Mouse (Mus musculus): ENCODE results near the gene Crtc3. TPM values are rescaled to one million over a fixed set of nuclear protein-coding genes. Genes with fewer than 3 reads are reported as not detected.
A peak's percentile ranks its signal among the peaks of the same experiment; 100 is the strongest.

Crtc3 gene
- total RNA-seq (2012; rRNA removed) (4.2 and 5.0 TPM in 2 replicates), polyA plus RNA-seq (2012; ENCODE audit: insufficient read depth in 1 of 2, insufficient read length in 2 of 2, low read depth in 1 of 2, low replicate concordance in 2 of 2, missing spikeins in 1 of 2) (10 to 100 TPM in 1 of 2 experiments, not detected in 1; 15.8 TPM)

DNA sequence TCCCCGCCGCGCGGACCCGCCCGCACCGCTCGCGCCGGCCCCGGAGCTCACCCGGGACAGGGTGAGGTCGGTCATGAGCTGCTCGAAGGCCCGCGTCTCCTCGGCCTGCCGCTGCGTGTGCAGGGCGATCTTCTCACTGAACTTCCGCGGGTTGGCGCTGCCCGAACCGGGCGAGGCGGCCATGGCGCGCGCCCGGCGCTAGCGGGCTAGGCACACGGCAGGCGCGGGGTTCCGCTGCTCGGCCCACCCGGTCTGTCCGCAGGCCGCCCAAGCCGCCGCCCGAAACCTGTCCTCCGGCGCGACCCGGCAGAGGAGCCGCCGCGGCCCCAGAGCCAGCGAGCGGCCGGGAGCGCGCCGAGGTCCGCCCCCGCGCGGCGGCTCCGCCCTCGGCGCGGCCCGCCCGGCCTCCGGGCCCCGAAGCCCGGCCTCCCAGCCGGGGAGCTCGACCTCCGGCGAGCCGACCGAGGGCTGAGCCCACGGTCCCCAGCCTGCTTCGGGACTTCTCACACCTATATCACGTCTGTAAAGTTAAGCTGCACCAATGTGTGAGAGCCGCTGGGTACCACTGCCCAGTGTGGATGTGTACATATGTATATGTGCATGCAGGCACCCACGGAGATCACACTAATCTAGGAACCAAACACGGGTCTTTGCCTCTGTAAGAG is at the start of gene Crtc3:
Crtc3 (minus strand) TSS at position 322 of the 665 bp plus-strand sequence.
- Histone ChIP-seq H3K79me2 (ENCODE audit: control insufficient read depth, insufficient read depth, low read length, poor library complexity) (peaks cover 10% of the 10 kb centered on the region), H3K27me3 (ENCODE audit: control insufficient read depth in 1 of 2, insufficient read depth in 2 of 2, low read length in 2 of 2) (no peaks in the 10 kb centered on the region), H3K9ac (ENCODE audit: control insufficient read depth, low read depth, low read length, poor library complexity, severe bottlenecking) (peak within 1 kb of the TSS; percentile 86), H3K4me3 (ENCODE audit: control insufficient read depth in 1 of 2, insufficient read depth in 1 of 2, low read depth in 2 of 2, low read length in 2 of 2) (peak within 1 kb of the TSS; percentile 89 to 99), H3K9me3 (replicated peaks; ENCODE audit: insufficient read depth, low read length) (no peaks in the 10 kb centered on the region), H3K4me1 (ENCODE audit: control insufficient read depth in 1 of 2, insufficient read depth in 2 of 2, low read length in 2 of 2) (peaks cover 8 to 21% of the 10 kb centered on the region in 2 experiments), H3K36me3 (ENCODE audit: control insufficient read depth in 1 of 2, insufficient read depth in 2 of 2, low read length in 2 of 2) (peaks cover 0 to 18% of the 10 kb centered on the region in 2 experiments; a peak in 2 of 4 replicates), H3K27ac (ENCODE audit: control insufficient read depth, low read depth, low read length) (peak within 1 kb of the TSS; percentile 85)
- TF ChIP-seq NELFE (IDR thresholded peaks at IDR 0.05; ENCODE audit: low read depth, low read length): peak; percentile 60
- TF ChIP-seq UBTF (IDR thresholded peaks at IDR 0.05; ENCODE audit: borderline replicate concordance, insufficient read depth, low read depth, low read length): peak; percentile 72; the same call in 1 of the 2 replicates
- TF ChIP-seq ZNF384 (IDR thresholded peaks at IDR 0.05; ENCODE audit: low read depth, low read length): no peak
- peak; percentile 54 to 93; a peak in 3 of 4 replicates for TF ChIP-seq POLR2A (IDR thresholded peaks at IDR 0.05; ENCODE audit: control insufficient read depth in 1 of 2, insufficient read depth in 1 of 2, low read depth in 1 of 2, low read length in 2 of 2, poor library complexity in 1 of 2)
- TF ChIP-seq POLR2AphosphoS2 (IDR thresholded peaks at IDR 0.05; ENCODE audit: low read length): peak; percentile 7; the same call in 1 of the 2 replicates
- no peak for TF ChIP-seq ZC3H11A (IDR thresholded peaks at IDR 0.05; ENCODE audit: low read depth, low read length)
- TF ChIP-seq MAFK (IDR thresholded peaks at IDR 0.05; ENCODE audit: borderline replicate concordance, low read depth, low read length): no peak
- TF ChIP-seq ZMIZ1 (IDR thresholded peaks at IDR 0.05; ENCODE audit: low read depth, low read length): no peak
- 0 out of 2 replicates have a peak, but pooled peaks have one; percentile 5 for TF ChIP-seq TBP (IDR thresholded peaks at IDR 0.05; ENCODE audit: low read depth, low read length)
- TF ChIP-seq JUND (IDR thresholded peaks at IDR 0.05; ENCODE audit: low read depth, low read length): no peak
- DNase-seq (ENCODE audit: low read depth, low spot score): peak; percentile 71

DNA sequence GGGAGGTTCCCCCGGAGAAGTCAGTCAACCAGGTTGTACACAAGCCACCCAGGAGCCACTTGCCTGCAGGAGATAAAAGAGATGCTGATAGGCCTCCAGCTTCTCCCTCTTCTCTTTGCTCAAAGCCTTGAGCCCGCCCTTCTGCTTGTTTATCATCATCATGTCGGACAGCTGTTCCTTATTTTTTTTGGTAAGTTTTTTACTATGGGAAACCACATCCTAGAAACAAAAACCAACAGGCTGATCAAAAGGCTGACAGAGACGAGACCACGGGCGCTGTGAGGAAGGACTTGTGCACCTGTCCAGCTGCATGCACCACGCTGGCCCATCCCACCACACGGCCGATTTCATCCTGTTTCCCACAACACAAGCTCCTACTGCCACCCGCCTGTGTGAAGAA is 47.5 kb upstream of the Crtc3 start:
- Histone ChIP-seq H3K9me3 (replicated peaks; ENCODE audit: insufficient read depth, low read length) (no peaks in the 10 kb centered on the region), H3K79me2 (ENCODE audit: control insufficient read depth, insufficient read depth, low read length, poor library complexity) (no peaks in the 10 kb centered on the region), H3K27ac (ENCODE audit: control insufficient read depth, low read depth, low read length) (peak overlapping the region; percentile 24; the same call in 1 of the 2 replicates), H3K9ac (ENCODE audit: control insufficient read depth, low read depth, low read length, poor library complexity, severe bottlenecking) (no peak overlapping the region), H3K36me3 (ENCODE audit: control insufficient read depth in 1 of 2, insufficient read depth in 2 of 2, low read length in 2 of 2) (peaks cover 0 to 7% of the 10 kb centered on the region in 2 experiments), H3K4me3 (ENCODE audit: control insufficient read depth in 1 of 2, insufficient read depth in 1 of 2, low read depth in 2 of 2, low read length in 2 of 2) (no peak overlapping the region), H3K4me1 (ENCODE audit: control insufficient read depth in 1 of 2, insufficient read depth in 2 of 2, low read length in 2 of 2) (peaks cover 5 to 10% of the 10 kb centered on the region in 2 experiments), H3K27me3 (ENCODE audit: control insufficient read depth in 1 of 2, insufficient read depth in 2 of 2, low read length in 2 of 2) (no peaks in the 10 kb centered on the region)
- DNase-seq (ENCODE audit: low read depth, low spot score): peak; percentile 76
- TF ChIP-seq ELF1 (IDR thresholded peaks at IDR 0.05; ENCODE audit: low read depth, low read length) (no peak), MAX (IDR thresholded peaks at IDR 0.05; ENCODE audit: low read length) (no peak; the same call in 1 of the 2 replicates), ZKSCAN1 (IDR thresholded peaks at IDR 0.05; ENCODE audit: low read depth, low read length) (peak; percentile 50; the same call in 1 of the 2 replicates), CTCF (IDR thresholded peaks at IDR 0.05 in 2 of 3, conservative IDR thresholded peaks at IDR 0.05 in 1 of 3; ENCODE audit: control insufficient read depth in 1 of 3, insufficient read depth in 1 of 3, low read depth in 2 of 3, low read length in 3 of 3, poor library complexity in 1 of 3, severe bottlenecking in 1 of 3) (no peak), ETS1 (IDR thresholded peaks at IDR 0.05; ENCODE audit: low read depth, low read length) (peak; percentile 83), MAZ (IDR thresholded peaks at IDR 0.05; ENCODE audit: low read depth, low read length) (peak; percentile 27; the same call in 1 of the 2 replicates), SIN3A (IDR thresholded peaks at IDR 0.05; ENCODE audit: low read length) (peak; percentile 84), TAL1 (IDR thresholded peaks at IDR 0.05; ENCODE audit: low read length) (no peak; the same call in 1 of the 2 replicates), EP300 (IDR thresholded peaks at IDR 0.05; ENCODE audit: low read depth in 1 of 2, low read length in 2 of 2) (peak; percentile 31 to 36; a peak in 2 of 4 replicates), CHD2 (IDR thresholded peaks at IDR 0.05; ENCODE audit: low read length) (no peak), KAT2A (conservative IDR thresholded peaks at IDR 0.05; ENCODE audit: low read depth, low read length) (no peak), MXI1 (IDR thresholded peaks at IDR 0.05; ENCODE audit: low read depth, low read length) (peak; percentile 62), MYB (IDR thresholded peaks at IDR 0.05; ENCODE audit: low read depth, low read length) (no peak), TCF12 (IDR thresholded peaks at IDR 0.05; ENCODE audit: low read depth, low read length) (peak; percentile 50; the same call in 1 of the 2 replicates), NRF1 (IDR thresholded peaks at IDR 0.05; ENCODE audit: insufficient read depth, low read depth, low read length, poor library complexity, severe bottlenecking) (no peak), MYC (IDR thresholded peaks at IDR 0.05; ENCODE audit: low read depth, low read length) (0 out of 2 replicates have a peak, but pooled peaks have one; percentile 29), BHLHE40 (IDR thresholded peaks at IDR 0.05; ENCODE audit: borderline replicate concordance, low read depth, low read length) (no peak), RAD21 (IDR thresholded peaks at IDR 0.05; ENCODE audit: low read depth, low read length) (no peak), GABPA (IDR thresholded peaks at IDR 0.05; ENCODE audit: low read depth, low read length) (no peak), POLR2AphosphoS2 (IDR thresholded peaks at IDR 0.05; ENCODE audit: low read length) (no peak), CHD1 (IDR thresholded peaks at IDR 0.05; ENCODE audit: low read depth, low read length) (0 out of 2 replicates have a peak, but pooled peaks have one; percentile 60), ZNF384 (IDR thresholded peaks at IDR 0.05; ENCODE audit: low read depth, low read length) (peak; percentile 86)
